Mouse (Mus musculus) ES-CJ7 (cell line): ENCODE results near the gene Ddx24.
"Not testable (repeated sequence)": the region's sequence is repeated elsewhere in the genome, so short reads cannot be mapped to it uniquely, and the experiment has no call there.

Experiments
- DNase-seq: peaks from one replicate; pipeline ENCODE4 v3.0.0; 2011; ENCODE audit warnings: low read depth, low spot score

The Ddx24 gene

GRCm38 (mm10) chr12:103425729-103426470 is at the start of gene Ddx24:
Gene Ddx24, minus strand, starts transcription at chr12:103425830.
- DNase-seq, result peak; percentile 99

- DNase-seq, result no peak
Measured at GRCm38 (mm10) chr12:103474481-103474880, 48.9 kb upstream of the Ddx24 start.

GRCm38 (mm10) chr12:103457140-103457539 is 31.5 kb upstream of the Ddx24 start, which contains the start of gene Ifi27l2b:
Gene Ifi27l2b, minus strand, starts transcription at chr12:103457223.
- no peak for DNase-seq

GRCm38 (mm10) chr12:103456727-103457126 is 31.1 kb upstream of the Ddx24 start:
- not testable (repeated sequence) for DNase-seq

- DNase-seq, result no peak
Measured at GRCm38 (mm10) chr12:103453361-103453760, 27.7 kb upstream of the Ddx24 start.

- DNase-seq, result no peak
Measured at GRCm38 (mm10) chr12:103445060-103445459, 19.4 kb upstream of the Ddx24 start.

GRCm38 (mm10) chr12:103444261-103444660 is 18.6 kb upstream of the Ddx24 start:
- DNase-seq, result not testable (repeated sequence)

GRCm38 (mm10) chr12:103443524-103443923 is 17.9 kb upstream of the Ddx24 start, which contains the start of gene Ifi27l2a:
Gene Ifi27l2a, minus strand, starts transcription at chr12:103443680.
- DNase-seq, result no peak

GRCm38 (mm10) chr12:103437601-103438000 is 12.0 kb upstream of the Ddx24 start:
- DNase-seq, result no peak

GRCm38 (mm10) chr12:103434861-103435260 is 9.2 kb upstream of the Ddx24 start:
- DNase-seq, result no peak

- DNase-seq, result peak; percentile 18
Measured at GRCm38 (mm10) chr12:103433986-103434731, 8.5 kb upstream of the Ddx24 start, which contains the start of gene Ifi27. Gene Ifi27, plus strand, starts transcription at chr12:103434211.

GRCm38 (mm10) chr12:103433430-103433829 is 7.8 kb upstream of the Ddx24 start:
- DNase-seq, result no peak

- peak; percentile 32 for DNase-seq
Measured at GRCm38 (mm10) chr12:103426710-103427109, 1.1 kb upstream of the Ddx24 start.

GRCm38 (mm10) chr12:103425016-103425728 is 458 bp downstream of the Ddx24 start:
- no peak for DNase-seq

GRCm38 (mm10) chr12:103408144-103408543 is 17.5 kb downstream of the Ddx24 start:
- no peak for DNase-seq

GRCm38 (mm10) chr12:103407720-103408119 is 17.9 kb downstream of the Ddx24 start, which contains the start of gene 9330161L09Rik:
Gene 9330161L09Rik, minus strand, starts transcription at chr12:103407820.
- DNase-seq, result no peak

- no peak for DNase-seq
Measured at GRCm38 (mm10) chr12:103404131-103404530, 21.5 kb downstream of the Ddx24 start.

GRCm38 (mm10) chr12:103396751-103397150 is 28.9 kb downstream of the Ddx24 start:
- DNase-seq, result no peak

GRCm38 (mm10) chr12:103395486-103396275 is 29.9 kb downstream of the Ddx24 start:
- no peak for DNase-seq

GRCm38 (mm10) chr12:103393528-103393927 is 32.1 kb downstream of the Ddx24 start:
- DNase-seq, result no peak

- no peak for DNase-seq
Measured at GRCm38 (mm10) chr12:103391098-103391497, 34.5 kb downstream of the Ddx24 start.
